Mouse (Mus musculus) CH12.LX (cell line): ENCODE measurements at regions not wholly inside any gene's neighbourhood (a gene's known extent, or its start where the extent isn't known, plus 50 kb on each side); places are given as distances from the start of the nearest gene placed in this dataset.

Source experiments
- DNase-seq: peaks from one replicate; pipeline ENCODE4 v3.0.0-alpha.2; 2013; ENCODE audit errors: extremely low read depth
- H3K27ac ChIP-seq: 2 replicates; pipeline ENCODE4 v1.5.1; 2012; ENCODE audit warnings: low read depth, mild to moderate bottlenecking, control low read depth, moderate library complexity; ENCODE audit not compliant: insufficient read depth
- H3K27me3 ChIP-seq: replicated peaks from 2 replicates; pipeline ENCODE3; 2012; ENCODE audit warnings: inconsistent platforms
- H3K36me3 ChIP-seq, 2 experiments: replicated peaks in 1 of 2; 2 replicates each; pipeline versions ENCODE3 to v1.6.1; 2012; ENCODE audit warnings: inconsistent platforms in 1 of 2, low read length in 1 of 2, mild to moderate bottlenecking in 1 of 2, mixed read lengths in 1 of 2, moderate library complexity in 1 of 2; ENCODE audit not compliant: control insufficient read depth in 1 of 2, insufficient read depth in 1 of 2
- H3K4me1 ChIP-seq, 2 experiments: 2 replicates each; pipeline ENCODE4 v1.6.1; 2012; ENCODE audit warnings: inconsistent platforms in 1 of 2, moderate library complexity in 1 of 2; ENCODE audit not compliant: insufficient read depth in 2 of 2, control insufficient read depth in 1 of 2
- H3K4me2 ChIP-seq: 2 replicates; pipeline ENCODE4 v1.6.1; 2012; ENCODE audit warnings: low read depth, mild to moderate bottlenecking, control low read depth; ENCODE audit not compliant: poor library complexity, insufficient read depth, severe bottlenecking
- H3K4me3 ChIP-seq, 3 experiments: fragments of 150-350 bp in 1 of 3; sonication (generic) in 1 of 3; replicated peaks in 1 of 3; 2 replicates each; pipeline versions ENCODE3 to v1.5.1; 2011 to 2012; ENCODE audit warnings: low read depth in 2 of 3, low read length in 2 of 3, mild to moderate bottlenecking in 2 of 3, moderate library complexity in 2 of 3, control low read depth in 1 of 3, improper control_type of control experiment in 1 of 3, inconsistent platforms in 1 of 3, mixed read lengths in 1 of 3; ENCODE audit not compliant: poor library complexity in 1 of 3
- H3K79me2 ChIP-seq: replicated peaks from 2 replicates; pipeline ENCODE4 v1.6.1; 2012; ENCODE audit warnings: mild to moderate bottlenecking, moderate library complexity; ENCODE audit not compliant: control insufficient read depth, poor library complexity, insufficient read depth, severe bottlenecking; ENCODE audit errors: extremely low read depth
- H3K9ac ChIP-seq: 2 replicates; pipeline ENCODE4 v1.6.1; 2012; ENCODE audit warnings: low read depth, mild to moderate bottlenecking, control low read depth, moderate library complexity; ENCODE audit not compliant: insufficient read depth
- H3K9me3 ChIP-seq: replicated peaks from 2 replicates; pipeline ENCODE3; 2012; ENCODE audit warnings: low read length, inconsistent platforms, mixed read lengths
- BHLHE40 ChIP-seq: IDR thresholded peaks from 2 replicates; pipeline ENCODE4 v1.6.1; 2011; ENCODE audit warnings: mild to moderate bottlenecking, low read depth, low read length, improper control_type of control experiment
- CHD2 ChIP-seq: IDR thresholded peaks from 2 replicates; pipeline ENCODE4 v1.6.1; 2011; ENCODE audit warnings: low read length, improper control_type of control experiment
- CTCF ChIP-seq, 2 experiments: IDR thresholded peaks in 1 of 2; conservative IDR thresholded peaks in 1 of 2; 2 replicates each; pipeline ENCODE4 v1.5.1; 2011 to 2012; ENCODE audit warnings: low read depth in 2 of 2, low read length in 2 of 2, improper control_type of control experiment in 1 of 2, inconsistent platforms in 1 of 2, mild to moderate bottlenecking in 1 of 2, moderate library complexity in 1 of 2
- EP300 ChIP-seq: IDR thresholded peaks from 2 replicates; pipeline ENCODE4 v1.6.1; 2011; ENCODE audit warnings: low read length, improper control_type of control experiment
- ETS1 ChIP-seq: conservative IDR thresholded peaks from 2 replicates; pipeline ENCODE4 v1.6.1; 2012; ENCODE audit warnings: low read depth, mild to moderate bottlenecking, inconsistent platforms, low read length, improper control_type of control experiment, moderate library complexity
- GABPA ChIP-seq: IDR thresholded peaks from 2 replicates; pipeline ENCODE4 v1.6.1; 2012; ENCODE audit warnings: low read depth, low read length, improper control_type of control experiment, inconsistent platforms; ENCODE audit not compliant: insufficient replicate concordance
- JUN ChIP-seq: IDR thresholded peaks from 2 replicates; pipeline ENCODE4 v1.6.1; 2011; ENCODE audit warnings: low read depth, mild to moderate bottlenecking, low read length, improper control_type of control experiment, moderate library complexity; ENCODE audit not compliant: insufficient read depth
- KAT2A ChIP-seq: IDR thresholded peaks from 2 replicates; pipeline ENCODE4 v1.6.1; 2012; ENCODE audit warnings: low read length, improper control_type of control experiment, inconsistent platforms; ENCODE audit not compliant: insufficient replicate concordance
- MAX ChIP-seq: IDR thresholded peaks from 2 replicates; pipeline ENCODE4 v1.6.1; 2011; ENCODE audit warnings: low read length, improper control_type of control experiment
- MEF2A ChIP-seq: IDR thresholded peaks from 2 replicates; pipeline ENCODE4 v1.6.1; 2014; ENCODE audit warnings: low read depth, mild to moderate bottlenecking, inconsistent platforms, low read length, improper control_type of control experiment, borderline replicate concordance
- NELFE ChIP-seq: IDR thresholded peaks from 2 replicates; pipeline ENCODE4 v1.6.1; 2011; ENCODE audit warnings: low read depth, low read length, improper control_type of control experiment
- NRF1 ChIP-seq: IDR thresholded peaks from 2 replicates; pipeline ENCODE4 v1.6.1; 2014; ENCODE audit warnings: low read depth, mild to moderate bottlenecking, inconsistent platforms, low read length, improper control_type of control experiment, moderate library complexity
- POLR2AphosphoS2 ChIP-seq: IDR thresholded peaks from 2 replicates; pipeline ENCODE4 v1.6.1; 2011; ENCODE audit warnings: low read depth, low read length, improper control_type of control experiment
- RAD21 ChIP-seq: IDR thresholded peaks from 2 replicates; pipeline ENCODE4 v1.6.1; 2011; ENCODE audit warnings: low read depth, mild to moderate bottlenecking, low read length, improper control_type of control experiment, moderate library complexity
- RCOR1 ChIP-seq: conservative IDR thresholded peaks from 2 replicates; pipeline ENCODE4 v1.6.1; 2012; ENCODE audit warnings: low read depth, mild to moderate bottlenecking, inconsistent platforms, low read length, improper control_type of control experiment
- SMC3 ChIP-seq: IDR thresholded peaks from 2 replicates; pipeline ENCODE4 v1.6.1; 2011; ENCODE audit warnings: low read depth, low read length, improper control_type of control experiment
- TCF12 ChIP-seq: IDR thresholded peaks from 2 replicates; pipeline ENCODE4 v1.6.1; 2014; ENCODE audit warnings: low read depth, mild to moderate bottlenecking, inconsistent platforms, low read length, improper control_type of control experiment
- UBTF ChIP-seq: IDR thresholded peaks from 2 replicates; pipeline ENCODE4 v1.6.1; 2012; ENCODE audit warnings: low read depth, mild to moderate bottlenecking, inconsistent platforms, low read length, improper control_type of control experiment, moderate library complexity
- USF1 ChIP-seq: IDR thresholded peaks from 2 replicates; pipeline ENCODE4 v1.6.1; 2014; ENCODE audit warnings: low read depth, mild to moderate bottlenecking, inconsistent platforms, low read length, improper control_type of control experiment
- ZKSCAN1 ChIP-seq: IDR thresholded peaks from 2 replicates; pipeline ENCODE4 v1.6.1; 2012; ENCODE audit warnings: low read depth, inconsistent platforms, low read length, improper control_type of control experiment, borderline replicate concordance
- ZNF384 ChIP-seq: IDR thresholded peaks from 2 replicates; pipeline ENCODE4 v1.6.1; 2012; ENCODE audit warnings: low read depth, low read length, improper control_type of control experiment, inconsistent platforms
- dilution Hi-C: fragments of 300-500 bp; cut with MboI; formaldehyde crosslinking; loops from 2 replicates; pipeline ENCODE4 v1.14.3; 2020; ENCODE audit warnings: low sequenced_read_pairs; ENCODE audit not compliant: extremely low pct_unique_long_range_greater_than_20kb, extremely low pct_ligation_motif_present
- in situ Hi-C: fragments of 300-500 bp; cut with MboI; formaldehyde crosslinking; loops from 3 replicates; pipeline ENCODE4 v1.14.3; 2019; ENCODE audit warnings: low sequenced_read_pairs, low pct_ligation_motif_present, low pct_unique_long_range_greater_than_20kb, mixed read lengths

GRCm38 (mm10) chr3:134578759-134579158 lies 250.0 kb upstream of the Tacr3 start:
- Histone ChIP-seq H3K9ac (no peak overlapping the region), H3K27ac (no peak overlapping the region; the same call in 1 of the 2 replicates), H3K9me3 (no peaks in the 10 kb centered on the region), H3K4me3 (no peak overlapping the region), H3K4me1 (0 out of 4 replicates have a peak, but pooled peaks cover 3% of the 10 kb centered on the region in 2 experiments), H3K27me3 (no peaks in the 10 kb centered on the region), H3K79me2 (no peaks in the 10 kb centered on the region)
- DNase-seq: no peak
- TF ChIP-seq USF1: no peak
- TF ChIP-seq RCOR1: no peak
- no peak for TF ChIP-seq MAX
- TF ChIP-seq NELFE: no peak
- no peak for TF ChIP-seq RAD21
- TF ChIP-seq SMC3: no peak
- TF ChIP-seq MEF2A: no peak
- TF ChIP-seq, all 38 proteins: peak for 0
- in situ Hi-C loops (no loop called here), dilution Hi-C loops (no loop called here)
- no peak overlapping the region for H3K4me2 ChIP-seq
- H3K36me3 ChIP-seq: no peaks in the 10 kb centered on the region

- H3K9me3 ChIP-seq: no peaks in the 10 kb centered on the region
- H3K79me2 ChIP-seq: no peaks in the 10 kb centered on the region
- no peak overlapping the region for H3K27ac ChIP-seq
- in situ Hi-C loops: no loop called here
- H3K36me3 ChIP-seq: no peaks in the 10 kb centered on the region
- DNase-seq: no peak
- no peak overlapping the region for H3K4me3 ChIP-seq
- TF ChIP-seq POLR2AphosphoS2: no peak
- no peak for TF ChIP-seq EP300
- TF ChIP-seq ETS1: no peak
- no peak for TF ChIP-seq CHD2
- TF ChIP-seq USF1: no peak
- TF ChIP-seq UBTF: no peak
- TF ChIP-seq TCF12: no peak
- TF ChIP-seq NRF1: no peak
- TF ChIP-seq ZNF384: no peak
- no peak for TF ChIP-seq JUN
- TF ChIP-seq GABPA: no peak
- no peak for TF ChIP-seq MAX
- TF ChIP-seq RAD21: no peak
- TF ChIP-seq ZKSCAN1: no peak
- no peak for TF ChIP-seq KAT2A
- TF ChIP-seq CTCF (conservative IDR thresholded peaks at IDR 0.05 in 1 of 2, IDR thresholded peaks at IDR 0.05 in 1 of 2; ENCODE audit: low read depth in 2 of 2, low read length in 2 of 2): no peak
- no peak for TF ChIP-seq BHLHE40
- H3K4me2 ChIP-seq: no peak overlapping the region
- H3K4me1 ChIP-seq: no peaks in the 10 kb centered on the region
- no peak overlapping the region for H3K9ac ChIP-seq
- H3K27me3 ChIP-seq: no peaks in the 10 kb centered on the region
- dilution Hi-C loops: no loop called here
Measured at GRCm38 (mm10) chr3:134588630-134589029, 240.2 kb upstream of the Tacr3 start.
